Mouse (Mus musculus): Measurements from ENCODE around the gene Creld1. TPM values are rescaled to one million over a fixed set of nuclear protein-coding genes. Genes with fewer than 3 reads are reported as not detected.
A peak's percentile ranks its signal among the peaks of the same experiment; 100 is the strongest.

Creld1 gene
- polyA plus RNA-seq, 1 experiment from 2014 or later: 92.9 TPM

DNA sequence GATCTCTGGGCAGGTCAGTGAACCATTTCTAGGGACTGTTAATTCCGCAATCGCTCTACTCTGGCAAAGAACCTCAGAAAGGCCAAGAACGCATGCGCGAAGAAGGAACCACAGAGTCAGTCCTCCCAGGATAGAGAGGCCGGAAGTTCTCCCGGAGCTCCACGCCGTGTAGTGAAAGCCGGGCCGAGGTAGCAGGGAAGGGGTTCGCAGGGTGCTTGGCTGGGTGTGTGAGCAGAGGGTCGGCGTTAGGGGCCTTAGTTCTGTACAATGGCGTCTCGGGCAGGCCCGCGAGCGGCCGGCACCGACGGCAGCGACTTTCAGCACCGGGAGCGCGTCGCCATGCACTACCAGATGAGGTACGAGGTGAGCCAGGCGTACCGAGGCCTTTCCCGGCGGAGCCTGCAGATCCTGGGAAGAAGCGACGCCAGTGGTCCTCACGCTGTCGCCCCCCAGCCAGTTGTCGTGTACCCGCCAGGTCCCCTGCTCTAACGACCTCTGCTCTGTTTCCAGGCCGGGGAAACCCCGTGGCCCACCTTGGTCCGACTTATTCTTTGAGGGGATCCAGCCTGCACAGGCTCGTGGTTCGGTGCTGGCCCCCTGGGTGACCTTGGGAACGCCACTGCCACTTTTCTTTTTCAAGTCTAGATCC, 40.5 kb upstream of the Creld1 start, which contains the start of gene Jagn1:
Gene Jagn1 (plus strand): TSS at position 128 of the 649 bp plus-strand sequence.
- Histone ChIP-seq H3K27ac (ENCODE audit: low read depth, low read length) (peak within 1 kb of the TSS; percentile 84), H3K9ac (ENCODE audit: low read depth, low read length) (peak within 1 kb of the TSS; percentile 98), H3K36me3 (ENCODE audit: control insufficient read depth, insufficient read depth, low read length) (peaks cover 9% of the 10 kb centered on the region), H3K9me3 (ENCODE audit: control insufficient read depth, low read length) (no peaks in the 10 kb centered on the region), H3K27me3 (replicated peaks; ENCODE audit: control insufficient read depth, insufficient read depth, low read length) (no peaks in the 10 kb centered on the region), H3K4me3 (ENCODE audit: low read length) (peak within 1 kb of the TSS; percentile 95), H3K4me1 (ENCODE audit: control insufficient read depth, insufficient read depth, low read depth, low read length) (peaks cover 7% of the 10 kb centered on the region), H3K4me2 (ENCODE audit: low read length) (peak within 1 kb of the TSS; percentile 87)
- peak; percentile 96 for ATAC-seq
- WGBS: under 1% methylated on average over 44 of the region's 45 CpGs

DNA sequence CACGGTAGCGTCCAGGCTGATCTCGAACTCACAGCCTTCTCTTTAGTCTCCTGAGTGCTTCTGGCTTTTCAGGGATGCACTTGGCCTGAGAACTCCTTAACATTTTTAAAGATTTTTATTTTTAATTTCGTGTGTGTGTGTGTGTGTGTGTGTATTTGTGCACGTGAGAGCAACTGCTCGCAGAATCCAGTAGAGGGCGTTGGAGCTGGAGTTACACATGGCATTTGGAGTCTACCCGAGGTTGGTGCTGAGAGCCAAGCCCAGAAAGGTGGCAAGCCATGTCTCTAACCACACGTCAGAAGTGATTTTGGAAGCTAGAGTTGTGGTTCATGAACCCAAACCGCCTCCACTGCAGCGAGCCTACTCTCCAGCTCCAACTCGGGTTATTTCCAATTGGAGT, 40.0 kb upstream of the Creld1 start:
- no peak for ATAC-seq
- Histone ChIP-seq H3K27me3 (replicated peaks; ENCODE audit: control insufficient read depth, insufficient read depth, low read length) (no peaks in the 10 kb centered on the region), H3K4me1 (ENCODE audit: control insufficient read depth, insufficient read depth, low read depth, low read length) (peaks cover 7% of the 10 kb centered on the region), H3K36me3 (ENCODE audit: control insufficient read depth, insufficient read depth, low read length) (peaks cover 14% of the 10 kb centered on the region), H3K4me3 (ENCODE audit: low read length) (peak overlapping the region; percentile 95), H3K4me2 (ENCODE audit: low read length) (peak overlapping the region; percentile 87), H3K9ac (ENCODE audit: low read depth, low read length) (peak overlapping the region; percentile 98), H3K27ac (ENCODE audit: low read depth, low read length) (no peak overlapping the region), H3K9me3 (ENCODE audit: control insufficient read depth, low read length) (no peaks in the 10 kb centered on the region)
- 50% methylated on average over 12 of the region's 12 CpGs for WGBS

DNA sequence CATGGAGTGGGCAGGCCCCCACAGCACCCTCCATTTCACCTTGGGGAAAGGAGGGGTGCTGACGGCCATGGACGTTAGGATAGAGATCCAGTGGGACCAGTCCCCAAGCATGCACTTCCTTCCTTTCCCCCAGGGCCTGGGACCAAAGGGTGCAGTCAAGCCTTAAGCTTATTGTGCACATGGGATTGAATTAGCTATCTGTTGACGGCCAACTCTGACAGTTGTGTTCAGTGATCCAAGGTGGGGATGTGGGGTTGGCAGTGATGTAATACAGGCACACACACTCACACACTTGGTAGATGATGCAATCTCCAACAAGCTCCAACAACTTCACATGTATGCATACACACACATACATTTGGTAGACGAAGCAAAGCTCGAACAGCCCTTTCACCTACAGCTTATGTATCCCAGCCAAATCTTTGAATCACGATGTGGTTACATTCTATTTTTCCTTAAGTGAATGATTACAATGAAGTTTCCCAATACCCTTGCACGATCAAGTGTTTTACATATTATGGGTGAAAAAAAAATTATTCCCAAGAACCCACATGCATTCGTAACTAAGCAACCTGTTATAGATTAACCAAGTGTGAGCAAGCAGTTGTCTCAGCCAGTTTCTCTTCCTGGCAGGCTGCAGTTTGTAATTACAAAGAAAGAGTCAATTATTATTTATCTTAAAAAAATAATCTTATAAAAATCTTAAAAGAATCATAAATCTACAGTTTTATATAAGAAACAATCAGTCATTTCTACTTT, 38.7 kb upstream of the Creld1 start:
- no peak for ATAC-seq
- H3K4me2 ChIP-seq (ENCODE audit: low read length): no peak overlapping the region
- H3K27ac ChIP-seq (ENCODE audit: low read depth, low read length): no peak overlapping the region
- no peak overlapping the region for H3K9ac ChIP-seq (ENCODE audit: low read depth, low read length)
- no peak overlapping the region for H3K4me3 ChIP-seq (ENCODE audit: low read length)
- H3K27me3 ChIP-seq (replicated peaks; ENCODE audit: control insufficient read depth, insufficient read depth, low read length): no peaks in the 10 kb centered on the region
- H3K4me1 ChIP-seq (ENCODE audit: control insufficient read depth, insufficient read depth, low read depth, low read length): peaks cover 7% of the 10 kb centered on the region
- H3K36me3 ChIP-seq (ENCODE audit: control insufficient read depth, insufficient read depth, low read length): peaks cover 19% of the 10 kb centered on the region
- H3K9me3 ChIP-seq (ENCODE audit: control insufficient read depth, low read length): no peaks in the 10 kb centered on the region
- 79% methylated on average over 7 of the region's 8 CpGs for WGBS

DNA sequence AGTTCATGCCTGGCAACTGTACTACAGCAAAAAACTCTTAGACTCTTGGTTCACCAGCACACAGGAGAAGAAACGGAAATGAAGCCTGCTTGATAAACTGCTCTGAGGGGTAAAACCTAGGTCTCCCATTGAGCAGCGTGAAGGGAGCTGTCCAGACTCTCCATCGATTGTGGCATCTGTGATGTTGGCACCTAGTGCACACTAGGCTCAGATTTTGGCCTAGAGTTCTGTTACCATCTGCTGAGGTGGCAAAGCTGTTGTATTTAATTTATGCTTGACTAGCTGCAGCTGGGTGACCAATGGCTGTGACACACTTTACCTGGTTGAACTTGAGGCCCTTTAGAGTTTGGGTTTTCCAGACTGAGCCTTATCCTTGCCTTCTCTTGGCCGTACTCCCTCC, 35.5 kb upstream of the Creld1 start:
- Histone ChIP-seq H3K4me1 (ENCODE audit: control insufficient read depth, insufficient read depth, low read depth, low read length) (peaks cover 7% of the 10 kb centered on the region), H3K9me3 (ENCODE audit: control insufficient read depth, low read length) (no peaks in the 10 kb centered on the region), H3K9ac (ENCODE audit: low read depth, low read length) (no peak overlapping the region), H3K4me2 (ENCODE audit: low read length) (no peak overlapping the region), H3K27me3 (replicated peaks; ENCODE audit: control insufficient read depth, insufficient read depth, low read length) (no peaks in the 10 kb centered on the region), H3K36me3 (ENCODE audit: control insufficient read depth, insufficient read depth, low read length) (peaks cover 19% of the 10 kb centered on the region), H3K27ac (ENCODE audit: low read depth, low read length) (no peak overlapping the region), H3K4me3 (ENCODE audit: low read length) (no peak overlapping the region)
- 88% methylated on average over 4 of the region's 4 CpGs for WGBS
- ATAC-seq: peak; percentile 37; the same call in 1 of the 2 replicates

DNA sequence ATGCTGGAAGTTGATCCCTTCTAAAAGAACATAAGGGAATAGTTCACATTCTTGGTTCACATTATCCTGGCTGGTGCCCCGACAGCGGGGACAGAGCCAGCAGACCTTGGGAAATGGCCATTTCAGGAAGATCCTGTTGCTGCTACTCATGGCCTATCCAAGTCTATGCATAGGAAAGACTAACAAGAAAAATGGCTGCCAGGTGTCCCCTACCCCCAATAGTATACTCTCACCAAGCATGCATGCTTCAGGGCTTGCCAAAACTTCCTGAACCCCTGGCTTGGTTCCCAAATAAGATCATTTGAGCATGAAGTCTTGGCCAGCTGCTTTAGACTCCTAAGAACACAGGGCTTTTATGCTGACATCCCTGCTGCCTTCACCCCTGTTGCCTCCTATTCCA, 31.3 kb upstream of the Creld1 start:
- WGBS: 74% methylated on average over 2 of the region's 2 CpGs
- no peaks in the 10 kb centered on the region for H3K9me3 ChIP-seq (ENCODE audit: control insufficient read depth, low read length)
- H3K36me3 ChIP-seq (ENCODE audit: control insufficient read depth, insufficient read depth, low read length): peaks cover 17% of the 10 kb centered on the region
- no peak overlapping the region for H3K9ac ChIP-seq (ENCODE audit: low read depth, low read length)
- no peak overlapping the region for H3K4me3 ChIP-seq (ENCODE audit: low read length)
- no peak overlapping the region; the same call in 1 of the 2 replicates for H3K27ac ChIP-seq (ENCODE audit: low read depth, low read length)
- H3K4me1 ChIP-seq (ENCODE audit: control insufficient read depth, insufficient read depth, low read depth, low read length): no peaks in the 10 kb centered on the region
- no peak overlapping the region for H3K4me2 ChIP-seq (ENCODE audit: low read length)
- ATAC-seq: peak; percentile 74
- H3K27me3 ChIP-seq (replicated peaks; ENCODE audit: control insufficient read depth, insufficient read depth, low read length): no peaks in the 10 kb centered on the region

DNA sequence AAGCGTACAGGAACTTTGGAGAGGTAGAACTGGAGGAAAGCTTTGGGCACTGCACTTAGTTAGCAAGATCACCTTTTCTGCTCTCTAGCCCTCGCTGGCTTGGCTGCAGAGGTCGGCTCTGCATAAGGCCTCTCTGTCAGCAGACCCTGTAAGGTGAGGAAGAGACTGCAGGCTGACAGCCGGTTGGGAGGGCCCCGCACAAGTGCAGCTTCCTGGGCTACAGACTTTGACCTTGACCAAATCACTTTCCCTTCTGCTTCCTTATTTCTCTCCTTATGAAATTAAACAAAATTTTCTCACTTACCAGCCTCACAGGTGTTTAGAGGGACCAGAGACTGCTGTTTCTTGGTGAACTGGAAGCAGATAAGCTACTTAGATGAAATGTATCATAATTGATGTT, 28.1 kb upstream of the Creld1 start:
- 78% methylated on average over 5 of the region's 5 CpGs for WGBS
- H3K36me3 ChIP-seq (ENCODE audit: control insufficient read depth, insufficient read depth, low read length): no peaks in the 10 kb centered on the region
- no peaks in the 10 kb centered on the region for H3K9me3 ChIP-seq (ENCODE audit: control insufficient read depth, low read length)
- H3K4me2 ChIP-seq (ENCODE audit: low read length): no peak overlapping the region
- no peaks in the 10 kb centered on the region for H3K27me3 ChIP-seq (replicated peaks; ENCODE audit: control insufficient read depth, insufficient read depth, low read length)
- ATAC-seq: no peak
- no peaks in the 10 kb centered on the region for H3K4me1 ChIP-seq (ENCODE audit: control insufficient read depth, insufficient read depth, low read depth, low read length)
- H3K9ac ChIP-seq (ENCODE audit: low read depth, low read length): no peak overlapping the region
- H3K4me3 ChIP-seq (ENCODE audit: low read length): no peak overlapping the region
- no peak overlapping the region for H3K27ac ChIP-seq (ENCODE audit: low read depth, low read length)

DNA sequence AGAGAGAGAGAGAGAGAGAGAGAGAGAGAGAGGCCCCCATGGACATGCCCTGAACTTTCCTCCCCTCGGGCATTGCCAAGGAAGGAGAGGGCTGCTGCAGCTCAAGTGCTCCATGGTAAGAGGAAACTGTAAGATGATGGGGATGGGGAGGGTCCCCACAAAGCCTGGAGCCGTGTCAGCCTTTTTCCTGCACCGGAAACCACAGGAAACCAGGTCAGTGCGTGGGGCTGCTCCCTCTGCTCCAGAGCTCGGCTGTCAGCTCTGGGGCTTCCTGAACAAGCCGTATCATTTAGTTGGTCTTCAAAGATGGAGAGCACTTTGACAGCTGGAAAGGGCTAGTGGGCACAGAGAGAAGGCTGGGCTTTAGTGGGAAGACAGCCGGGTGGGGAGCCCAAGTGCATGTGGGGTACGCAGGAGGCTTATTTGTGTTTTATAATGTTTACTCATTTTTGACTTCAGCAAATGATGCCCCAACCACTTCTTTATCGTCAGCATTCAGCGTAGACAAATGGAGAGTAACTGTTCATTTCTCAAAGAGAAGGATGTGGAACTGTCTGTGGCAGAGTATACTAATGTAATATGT, 25.1 kb upstream of the Creld1 start, which contains the start of gene Il17re:
Gene Il17re (plus strand): TSS at position 533 of the 583 bp plus-strand sequence.
- Histone ChIP-seq H3K36me3 (ENCODE audit: control insufficient read depth, insufficient read depth, low read length) (no peaks in the 10 kb centered on the region), H3K4me1 (ENCODE audit: control insufficient read depth, insufficient read depth, low read depth, low read length) (no peaks in the 10 kb centered on the region), H3K9me3 (ENCODE audit: control insufficient read depth, low read length) (no peaks in the 10 kb centered on the region), H3K4me3 (ENCODE audit: low read length) (no peak within 1 kb of the TSS), H3K9ac (ENCODE audit: low read depth, low read length) (0 out of 2 replicates have a peak within 1 kb of the TSS, but pooled peaks have one; percentile 2), H3K27me3 (replicated peaks; ENCODE audit: control insufficient read depth, insufficient read depth, low read length) (no peaks in the 10 kb centered on the region), H3K4me2 (ENCODE audit: low read length) (no peak within 1 kb of the TSS), H3K27ac (ENCODE audit: low read depth, low read length) (no peak within 1 kb of the TSS)
- no peak for ATAC-seq
- WGBS: 80% methylated on average over 10 of the region's 10 CpGs

DNA sequence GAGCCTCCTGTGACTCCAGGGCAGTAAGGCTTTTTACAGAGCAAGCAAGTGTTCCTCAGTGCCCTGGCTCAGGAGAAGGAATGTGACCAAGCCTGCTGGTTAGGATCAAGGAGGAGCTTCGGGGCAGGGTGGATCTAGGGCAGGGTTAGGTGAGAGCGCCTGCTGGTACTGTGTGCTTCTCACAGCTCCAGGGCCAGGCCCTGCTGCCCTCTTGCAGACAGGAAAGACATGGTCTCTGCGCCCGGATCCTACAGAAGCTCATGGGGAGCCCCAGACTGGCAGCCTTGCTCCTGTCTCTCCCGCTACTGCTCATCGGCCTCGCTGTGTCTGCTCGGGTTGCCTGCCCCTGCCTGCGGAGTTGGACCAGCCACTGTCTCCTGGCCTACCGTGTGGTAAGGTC, 24.5 kb upstream of the Creld1 start:
- Histone ChIP-seq H3K27ac (ENCODE audit: low read depth, low read length) (no peak overlapping the region), H3K27me3 (replicated peaks; ENCODE audit: control insufficient read depth, insufficient read depth, low read length) (no peaks in the 10 kb centered on the region), H3K4me1 (ENCODE audit: control insufficient read depth, insufficient read depth, low read depth, low read length) (no peaks in the 10 kb centered on the region), H3K4me2 (ENCODE audit: low read length) (no peak overlapping the region), H3K36me3 (ENCODE audit: control insufficient read depth, insufficient read depth, low read length) (no peaks in the 10 kb centered on the region), H3K4me3 (ENCODE audit: low read length) (no peak overlapping the region), H3K9me3 (ENCODE audit: control insufficient read depth, low read length) (no peaks in the 10 kb centered on the region), H3K9ac (ENCODE audit: low read depth, low read length) (0 out of 2 replicates have a peak overlapping the region, but pooled peaks have one; percentile 2)
- 72% methylated on average over 10 of the region's 10 CpGs for WGBS
- no peak for ATAC-seq

DNA sequence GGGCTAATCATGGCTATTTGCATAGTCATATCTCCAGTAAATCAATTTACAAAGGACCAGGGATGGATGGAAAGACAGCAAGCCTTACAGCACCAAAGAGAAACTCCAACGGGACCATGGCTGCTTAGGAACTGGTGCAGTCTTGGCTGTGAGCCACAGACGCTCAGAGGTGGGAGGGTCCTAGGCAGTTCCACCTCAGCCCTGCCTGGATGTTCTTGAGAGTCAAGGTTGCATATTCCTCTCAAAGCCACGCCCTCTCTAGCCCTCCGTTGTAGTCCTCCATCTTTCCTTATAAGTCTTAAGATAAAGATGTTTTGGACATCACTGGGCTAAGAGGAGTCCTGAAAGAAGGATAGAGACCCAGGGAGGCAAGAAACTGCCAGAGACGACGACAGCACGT, 19.1 kb upstream of the Creld1 start:
- no peaks in the 10 kb centered on the region for H3K27me3 ChIP-seq (replicated peaks; ENCODE audit: control insufficient read depth, insufficient read depth, low read length)
- H3K9ac ChIP-seq (ENCODE audit: low read depth, low read length): no peak overlapping the region
- H3K27ac ChIP-seq (ENCODE audit: low read depth, low read length): no peak overlapping the region
- ATAC-seq: no peak
- no peak overlapping the region for H3K4me3 ChIP-seq (ENCODE audit: low read length)
- WGBS: 66% methylated on average over 7 of the region's 7 CpGs
- H3K9me3 ChIP-seq (ENCODE audit: control insufficient read depth, low read length): no peaks in the 10 kb centered on the region
- no peaks in the 10 kb centered on the region for H3K36me3 ChIP-seq (ENCODE audit: control insufficient read depth, insufficient read depth, low read length)
- H3K4me1 ChIP-seq (ENCODE audit: control insufficient read depth, insufficient read depth, low read depth, low read length): peaks cover 1% of the 10 kb centered on the region; the same call in 1 of the 2 replicates
- no peak overlapping the region for H3K4me2 ChIP-seq (ENCODE audit: low read length)
